Mouse (Mus musculus) cerebellum, adult 11-12 months (tissue): Measurements from ENCODE around the gene Klhl28.
A peak's percentile ranks its signal among the peaks of the same experiment; 100 is the strongest.

Source experiments
- DNase-seq: peaks from one replicate; pipeline ENCODE4 v3.0.0; 2022

Klhl28 gene

DNA sequence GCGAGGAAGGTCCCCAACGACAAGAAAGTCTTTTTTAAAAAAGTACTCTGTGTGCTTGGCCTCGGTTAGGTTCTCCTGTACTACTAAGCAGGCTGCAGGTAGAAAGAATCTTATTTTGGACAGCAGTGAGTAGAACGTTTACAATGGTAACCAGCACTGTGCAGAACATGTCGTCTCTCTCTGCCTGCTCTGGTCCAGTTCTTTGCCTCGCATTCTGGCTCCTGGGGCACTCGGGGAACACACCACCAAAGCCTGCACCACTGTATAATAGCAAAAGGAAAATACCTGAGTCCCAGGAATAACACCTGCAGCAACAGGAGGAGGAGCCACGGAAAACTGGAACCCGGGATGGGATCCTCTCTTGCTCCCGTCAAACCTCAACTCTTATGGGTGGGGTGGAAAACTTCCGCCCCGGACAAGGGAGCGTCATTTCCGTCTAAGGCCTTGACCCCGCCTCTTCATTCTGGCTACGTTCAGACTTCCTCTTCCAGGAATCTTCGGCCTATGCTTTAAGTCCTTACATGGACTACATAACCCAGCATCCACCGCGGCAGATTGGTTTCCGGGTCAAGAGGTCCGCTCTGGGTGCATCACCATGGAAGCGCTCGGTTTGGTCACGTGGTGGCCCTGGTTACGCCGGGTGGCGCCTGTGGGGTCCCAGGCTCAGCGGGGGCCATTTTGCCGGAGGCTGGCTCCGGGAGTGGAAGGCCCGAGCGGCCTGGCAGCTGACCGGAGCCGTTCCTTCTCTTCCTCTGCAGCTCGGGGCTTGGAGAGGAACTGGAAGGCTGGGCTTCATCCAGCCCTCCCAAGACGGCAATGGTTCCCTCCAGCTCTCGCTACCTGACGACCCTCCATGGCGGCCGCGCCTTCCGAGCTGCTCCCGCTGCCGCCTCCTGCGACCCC lies at the start of gene Klhl28, which contains the start of gene Togaram1:
Klhl28 (minus strand) TSS at position 411 of the 903 bp plus-strand sequence.
Togaram1 (plus strand) TSS at position 681 of the 903 bp plus-strand sequence.
- DNase-seq = peak; percentile 98

DNA sequence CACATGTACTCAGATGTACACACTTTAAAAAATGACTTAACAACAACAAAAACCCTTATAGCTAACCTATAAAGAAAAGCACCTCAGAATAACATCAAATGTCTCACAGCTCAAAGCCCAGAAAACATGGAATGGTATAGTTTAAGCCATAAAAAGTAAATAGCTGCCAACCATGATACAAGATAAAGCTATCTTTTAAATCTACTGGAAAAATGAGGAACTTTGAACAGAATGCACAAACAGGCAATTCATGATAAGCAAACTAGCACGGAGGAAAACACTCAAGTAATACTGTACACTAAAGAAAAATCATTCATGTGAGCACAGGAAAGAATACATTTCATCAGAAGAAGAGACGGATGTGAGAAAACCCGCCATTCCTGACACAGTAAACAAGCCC lies 42.4 kb upstream of the Klhl28 start:
- DNase-seq = no peak

DNA sequence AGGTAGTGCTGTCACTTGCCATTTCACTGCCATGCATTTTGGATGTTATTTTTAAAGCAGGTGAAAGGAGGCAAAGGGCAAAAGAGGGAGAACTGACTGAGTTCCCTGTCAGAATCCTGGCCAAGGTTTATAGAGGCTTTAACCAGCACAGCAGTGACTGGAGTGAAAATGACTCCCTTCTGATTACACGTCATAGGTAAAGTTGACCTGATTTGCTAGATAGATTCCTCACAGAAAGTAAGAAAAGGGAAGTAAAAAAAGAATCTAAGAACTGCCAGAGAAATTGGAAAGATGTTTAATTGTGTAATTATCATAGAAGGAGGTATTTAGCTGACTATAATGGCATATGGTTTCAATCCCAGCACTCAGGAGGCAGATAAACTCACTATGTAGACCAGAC lies 12.2 kb upstream of the Klhl28 start:
- DNase-seq = no peak

DNA sequence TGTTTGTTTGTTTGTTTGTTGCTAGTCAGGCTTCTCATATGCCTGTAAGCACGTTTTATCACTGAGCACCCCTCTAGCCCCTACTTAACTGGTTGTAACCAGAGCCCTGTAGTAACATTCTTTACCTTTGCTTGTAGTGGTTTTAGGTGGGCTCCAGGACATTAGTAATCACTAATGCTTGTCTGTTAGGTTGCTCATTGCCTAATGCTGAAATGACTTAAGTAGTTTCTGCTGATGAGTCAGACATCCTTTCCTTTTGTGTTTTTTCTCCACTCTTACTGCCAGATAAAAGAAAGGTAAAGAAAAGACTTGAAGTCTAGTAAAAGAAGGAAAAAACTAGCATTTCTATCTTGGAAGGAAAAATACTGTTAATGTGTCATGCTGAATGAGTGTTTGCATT lies 10.9 kb upstream of the Klhl28 start:
- no peak for DNase-seq

DNA sequence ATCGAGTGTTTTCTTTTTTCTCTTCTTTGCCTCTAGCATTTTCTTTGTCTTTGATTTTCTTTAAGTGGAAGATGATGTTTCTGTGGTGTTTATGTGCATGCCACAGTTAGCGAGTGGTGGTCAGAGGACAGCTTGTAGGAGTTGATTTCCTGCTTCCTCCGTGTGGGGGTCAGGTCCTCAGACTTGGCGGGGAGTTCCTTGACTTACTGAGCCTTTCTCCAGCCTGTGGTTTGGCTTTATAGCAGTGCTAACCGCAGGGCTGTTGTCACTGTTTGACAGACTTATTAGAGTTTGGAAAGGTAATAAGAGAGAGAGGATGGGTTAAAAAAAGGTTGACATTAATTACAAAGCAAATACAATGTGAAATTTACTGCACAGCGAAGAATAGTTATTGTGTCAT lies 10.2 kb upstream of the Klhl28 start:
- no peak for DNase-seq

DNA sequence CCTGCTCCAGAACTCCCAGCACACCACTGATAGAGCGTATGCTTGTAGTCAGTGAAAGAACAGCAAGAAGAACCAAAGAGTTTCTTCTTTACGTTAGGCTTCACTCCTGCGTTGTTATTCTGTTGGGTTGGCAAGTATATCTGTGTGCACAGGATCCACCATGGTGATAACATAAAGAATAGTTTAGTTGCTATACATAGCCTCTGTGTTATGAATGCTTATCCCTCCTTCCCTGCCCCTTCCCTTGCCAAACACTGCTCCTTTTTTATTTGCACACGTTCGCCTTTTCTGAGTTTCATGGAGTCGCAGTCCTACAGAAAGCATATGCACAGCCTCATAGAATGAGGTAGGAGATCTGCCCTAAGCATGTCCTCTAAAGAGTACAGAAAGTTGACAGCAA lies 6.7 kb upstream of the Klhl28 start:
- DNase-seq = no peak

DNA sequence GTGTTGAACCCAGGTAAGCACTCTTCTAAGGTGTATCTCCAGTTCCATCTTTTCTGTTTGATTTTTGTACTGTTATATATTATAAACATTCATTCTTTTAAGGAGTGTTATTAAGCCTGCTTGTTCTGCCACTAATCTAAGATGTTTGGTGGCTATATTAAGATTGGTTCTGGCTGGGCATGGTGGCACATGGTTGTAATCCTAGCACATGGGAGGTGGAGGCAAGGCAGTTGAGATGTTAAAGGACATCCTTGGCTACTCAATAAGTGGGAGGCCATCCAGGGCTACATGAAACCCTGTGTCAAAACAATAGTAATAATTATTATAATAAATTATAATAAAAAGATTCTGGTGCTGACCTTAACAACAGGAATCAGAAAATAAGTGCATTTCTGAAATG lies 6.1 kb upstream of the Klhl28 start:
- no peak for DNase-seq

DNA sequence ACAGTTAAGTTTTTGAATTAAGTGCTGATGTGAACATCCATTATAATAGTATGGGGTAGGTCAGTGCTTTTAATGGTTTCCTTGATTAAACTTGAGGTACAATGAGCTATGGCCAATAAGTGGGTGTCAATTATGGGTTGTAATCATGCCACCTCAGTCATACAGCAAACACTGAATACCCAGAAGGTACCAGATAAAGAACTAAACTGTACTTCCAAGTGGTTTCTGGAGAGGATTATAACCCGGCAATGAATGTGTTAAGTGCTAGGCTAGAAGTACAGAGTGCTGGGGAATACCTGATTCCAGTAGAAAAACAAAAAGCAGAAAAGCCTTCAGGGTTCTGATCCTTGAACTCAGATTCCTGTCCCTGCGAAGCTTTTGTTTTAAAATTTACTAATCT lies 2.7 kb upstream of the Klhl28 start:
- DNase-seq = no peak

DNA sequence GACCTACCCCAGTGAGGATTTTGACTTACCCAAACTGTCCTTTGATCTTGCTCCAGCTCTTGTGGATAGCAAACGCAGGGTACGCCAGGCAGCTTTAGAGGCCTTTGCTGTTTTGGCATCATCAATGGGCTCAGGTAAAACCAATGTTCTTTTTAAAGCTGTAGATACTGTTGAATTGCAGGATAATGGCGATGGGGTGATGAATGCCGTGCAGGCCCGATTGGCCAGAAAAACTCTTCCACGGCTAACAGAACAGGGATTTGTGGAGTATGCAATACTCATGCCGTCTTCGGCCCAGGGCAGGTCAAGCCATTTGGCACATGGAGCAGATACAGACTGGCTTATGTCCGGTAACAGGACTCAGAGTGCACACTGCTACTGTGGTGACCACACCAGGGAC lies 2.1 kb upstream of the Klhl28 start:
- peak; percentile 16 for DNase-seq

DNA sequence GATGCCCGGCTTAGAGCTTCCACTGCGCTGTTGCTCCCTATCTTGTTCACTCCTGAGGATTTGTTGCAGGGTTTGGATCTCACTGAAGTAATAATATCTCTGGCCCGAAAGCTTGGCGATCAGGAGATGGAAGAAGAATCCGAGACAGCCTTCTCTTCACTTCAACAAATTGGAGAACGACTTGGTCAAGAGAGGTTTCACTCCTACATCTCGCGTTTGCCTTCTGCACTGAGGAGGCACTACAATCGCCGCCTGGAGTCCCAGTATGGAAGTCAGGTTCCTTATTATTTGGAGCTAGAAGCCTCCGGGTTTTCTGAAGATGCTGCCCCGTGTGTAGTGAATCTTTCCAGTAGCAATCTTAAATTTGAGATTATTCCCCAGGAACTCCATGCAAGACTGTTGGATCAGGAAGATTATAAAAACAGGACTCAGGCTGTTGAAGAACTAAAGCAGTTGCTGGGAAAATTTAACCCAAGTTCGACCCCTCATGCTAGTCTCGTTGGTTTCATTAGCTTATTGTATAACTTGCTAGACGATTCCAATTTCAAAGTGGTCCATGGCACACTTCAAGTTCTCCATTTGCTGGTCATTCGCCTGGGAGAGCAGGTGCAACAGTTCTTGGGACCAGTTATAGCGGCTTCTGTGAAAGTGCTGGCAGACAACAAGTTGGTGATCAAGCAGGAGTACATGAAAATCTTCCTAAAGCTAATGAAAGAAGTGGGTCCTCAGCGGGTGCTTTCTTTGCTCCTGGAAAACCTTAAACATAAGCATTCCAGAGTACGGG lies 1.5 kb upstream of the Klhl28 start:
- DNase-seq = no peak

DNA sequence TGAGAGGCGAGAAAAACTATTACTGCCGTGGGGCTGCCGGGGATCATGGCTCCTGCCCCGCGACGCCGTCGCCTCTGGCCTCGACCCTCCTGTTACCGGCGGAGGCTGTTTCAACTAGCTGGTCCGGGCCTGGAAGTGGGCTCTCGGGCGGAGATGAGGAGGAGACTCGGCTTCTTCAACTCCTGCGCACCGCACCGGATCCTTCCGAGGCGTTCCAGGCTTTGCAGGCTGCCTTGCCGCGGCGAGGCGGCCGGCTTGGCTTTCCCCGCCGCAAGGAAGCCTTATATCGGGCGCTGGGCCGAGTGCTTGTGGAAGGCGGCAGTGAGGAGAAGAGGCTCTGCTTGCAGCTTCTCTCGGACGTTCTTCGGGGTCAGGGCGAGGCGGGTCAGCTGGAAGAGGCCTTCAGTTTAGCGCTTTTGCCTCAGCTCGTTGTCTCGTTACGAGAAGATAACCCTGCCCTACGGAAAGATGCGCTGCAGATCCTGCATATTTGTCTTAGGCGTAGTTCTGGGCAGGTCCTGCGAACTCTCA lies 832 bp upstream of the Klhl28 start:
- DNase-seq = peak; percentile 61

DNA sequence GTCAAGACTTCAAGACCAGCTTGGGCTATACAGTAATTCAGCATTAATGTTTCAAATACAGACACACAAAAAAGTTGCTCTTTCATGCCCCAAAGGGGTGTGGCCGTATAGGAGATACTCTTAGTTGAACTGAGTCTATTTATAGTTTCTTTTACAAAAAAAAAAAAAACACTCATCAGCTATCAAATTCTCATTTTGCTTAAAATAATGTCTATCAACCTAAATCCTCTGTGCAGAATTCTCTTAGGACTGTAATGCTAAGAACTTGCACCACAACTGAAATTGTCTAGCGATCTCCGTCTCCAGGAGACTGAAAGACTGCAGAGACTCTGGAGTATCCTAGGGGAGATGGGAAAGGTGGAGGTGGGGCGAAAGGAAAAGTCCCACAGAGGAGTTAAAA lies 774 bp downstream of the Klhl28 start:
- DNase-seq = no peak

DNA sequence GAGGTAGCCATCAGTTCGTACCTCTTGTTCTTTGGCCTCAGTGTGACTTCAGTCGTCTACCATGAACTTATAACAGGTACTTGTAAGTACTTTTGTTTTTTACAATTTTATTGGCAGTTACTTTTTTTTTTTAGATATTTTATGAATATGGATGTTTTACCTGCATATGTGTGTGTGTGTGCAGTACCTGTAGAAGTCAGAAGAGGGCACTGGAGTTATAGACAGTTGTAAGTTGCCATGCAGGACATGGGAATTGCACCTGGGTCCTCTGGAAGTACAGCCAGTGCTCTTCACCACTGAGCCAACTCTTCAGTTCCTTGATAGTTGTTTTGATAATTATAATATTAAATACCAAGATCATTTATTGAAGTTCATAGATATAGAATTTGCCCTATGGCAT lies 27.8 kb downstream of the Klhl28 start:
- no peak for DNase-seq

DNA sequence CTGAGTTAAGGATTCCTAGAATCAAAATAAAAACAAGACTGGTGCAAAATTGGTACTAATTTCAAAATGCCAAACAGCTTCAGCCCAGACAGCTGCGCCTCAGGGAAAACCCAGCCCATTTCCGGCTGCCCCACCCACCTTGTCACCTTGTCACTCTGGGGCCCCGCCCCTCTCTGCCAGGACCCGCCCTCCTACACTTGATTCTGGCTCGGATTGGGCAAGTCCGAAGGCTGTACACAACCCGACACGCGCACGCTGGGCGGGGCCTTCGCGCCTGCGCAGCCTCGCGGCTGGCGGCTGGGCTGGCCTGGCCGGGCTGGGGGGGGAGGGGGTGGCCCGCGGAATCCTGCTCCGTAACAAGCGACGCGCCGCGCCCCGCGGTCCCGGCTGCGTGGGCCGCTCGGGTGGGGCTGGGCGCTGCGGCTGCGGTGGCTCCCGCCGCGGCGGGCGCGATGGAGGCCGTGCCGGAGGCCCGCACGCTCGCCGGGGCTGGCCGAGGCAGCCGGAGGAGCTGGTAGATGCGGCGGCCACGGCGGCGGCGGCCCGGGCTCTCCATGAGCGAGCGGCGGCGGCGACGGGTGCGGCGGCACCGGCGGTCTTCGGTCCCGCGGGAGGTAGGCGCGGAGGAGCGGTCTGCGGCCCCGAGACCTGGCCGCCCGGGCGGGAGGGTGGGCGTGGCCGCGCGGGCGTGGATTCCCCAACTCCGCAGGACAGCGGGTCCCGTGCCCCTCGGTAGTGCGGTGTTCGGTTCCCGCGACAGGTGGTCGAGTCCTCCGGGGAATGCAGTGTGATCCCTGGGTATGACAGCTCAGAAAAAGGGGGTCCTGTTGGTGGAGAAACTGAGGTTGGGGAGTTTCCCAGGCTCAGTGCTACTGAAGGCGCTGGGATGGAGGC lies 47.5 kb downstream of the Klhl28 start, which contains the start of gene Gm527:
Gm527 (plus strand) TSS at position 329 of the 894 bp plus-strand sequence.
- DNase-seq = peak; percentile 95

DNA sequence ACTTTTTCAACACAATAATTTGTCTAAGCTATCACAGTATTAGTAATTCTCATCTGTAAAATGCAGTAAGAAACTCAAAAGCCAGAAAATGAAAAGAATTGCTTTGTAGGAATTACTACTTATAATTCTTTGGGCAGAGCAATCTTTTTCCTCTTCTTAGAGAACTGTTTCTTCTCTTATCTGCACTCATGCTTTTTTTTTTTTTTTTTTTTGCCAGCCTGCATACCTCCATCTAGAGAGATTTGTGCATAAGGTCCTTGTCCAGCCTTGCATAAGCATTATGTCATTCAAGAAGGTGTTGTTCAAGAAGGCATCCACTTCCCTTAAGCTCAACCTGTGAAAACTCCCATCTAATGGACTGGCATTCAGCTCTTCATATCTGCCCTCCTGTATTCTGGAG lies 48.6 kb downstream of the Klhl28 start:
- DNase-seq = no peak

DNA sequence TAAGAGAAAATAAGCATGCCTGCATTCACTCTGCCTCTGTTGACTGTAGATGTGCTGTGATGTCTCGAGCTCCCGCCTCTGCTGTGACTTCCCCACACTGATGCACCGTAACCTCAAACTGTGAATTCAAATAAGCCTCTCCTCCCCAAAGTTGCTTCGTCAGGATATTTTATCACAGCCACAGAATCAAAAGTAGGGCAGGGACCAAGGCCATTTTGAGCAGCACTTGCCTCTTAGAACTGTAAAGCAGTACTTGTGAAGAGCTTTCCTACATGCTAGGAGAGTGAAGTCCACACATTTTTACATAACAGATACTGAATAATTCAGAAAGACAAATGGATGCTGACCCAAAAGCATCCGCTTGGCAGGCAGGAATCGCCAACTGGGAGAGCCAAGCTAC lies 52.3 kb downstream of the Klhl28 start:
- no peak for DNase-seq

DNA sequence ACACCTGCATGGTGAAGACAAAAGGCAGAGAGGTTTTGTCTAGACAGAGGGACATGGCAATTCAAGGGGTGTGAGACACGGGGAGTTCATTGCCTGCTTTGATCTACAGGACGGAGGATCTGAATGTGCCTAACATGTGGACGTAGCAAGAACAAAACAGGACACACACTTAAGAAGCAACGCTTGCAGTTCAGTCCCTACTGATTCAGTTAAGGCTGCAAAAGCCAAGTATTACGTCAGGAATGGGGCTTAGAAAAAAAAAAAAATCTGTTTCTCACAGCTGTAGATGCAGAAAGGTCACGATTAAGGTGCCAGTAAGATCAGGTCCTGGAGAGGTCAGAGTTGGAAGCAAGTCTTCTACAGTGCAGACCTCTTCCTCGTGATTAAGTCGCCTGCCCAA lies 62.1 kb downstream of the Klhl28 start:
- no peak for DNase-seq

DNA sequence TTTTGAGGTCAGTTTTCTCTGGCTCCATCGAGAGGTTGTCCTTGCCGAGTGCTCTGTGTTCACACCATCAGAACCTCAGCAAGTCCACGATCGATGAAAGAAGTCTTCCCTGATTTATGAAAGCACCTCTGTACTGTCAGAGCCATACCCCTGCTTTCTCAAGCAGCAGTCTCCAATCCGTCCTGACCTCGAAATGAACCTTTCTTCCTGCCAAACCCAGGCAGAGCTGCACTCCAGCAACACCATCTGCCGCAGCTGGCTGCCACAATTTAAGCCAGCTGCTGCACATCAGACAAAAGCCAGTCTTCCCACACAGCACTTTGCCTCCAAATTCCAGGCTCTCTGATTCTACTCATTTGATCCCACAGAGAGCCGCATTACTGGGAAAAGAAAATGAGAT lies 62.8 kb downstream of the Klhl28 start:
- DNase-seq = no peak

DNA sequence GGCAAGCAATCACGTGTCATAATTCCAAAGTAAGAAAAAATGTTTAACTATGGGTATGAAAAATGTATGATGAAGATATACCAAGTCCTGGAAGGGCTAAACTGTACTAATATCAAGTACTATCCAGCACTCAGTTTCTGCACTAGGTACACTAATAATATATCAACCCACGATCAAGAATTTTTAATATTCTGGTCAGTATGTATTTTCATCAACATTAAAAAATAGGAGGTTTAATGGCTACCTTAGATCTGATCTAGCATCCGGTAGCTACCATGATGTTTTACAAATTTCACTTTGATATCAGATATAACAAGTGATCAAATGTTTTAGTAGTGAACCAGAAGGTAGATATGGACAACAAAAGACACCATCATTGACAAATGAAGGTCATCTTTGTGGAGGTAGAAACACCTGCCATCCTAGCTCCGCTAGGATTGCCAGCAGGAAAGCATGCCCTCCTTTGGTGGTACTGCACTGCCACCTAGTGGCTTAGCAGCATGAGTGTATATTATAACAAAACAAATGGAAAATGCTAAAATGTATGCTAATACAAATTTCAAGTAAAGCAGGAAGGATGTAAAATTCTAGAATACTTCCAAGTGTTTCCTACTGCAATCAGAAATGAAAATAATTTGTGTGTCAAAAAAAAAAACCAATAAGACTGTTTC lies 68.1 kb downstream of the Klhl28 start:
- peak; percentile 14 for DNase-seq
